Mouse (Mus musculus): ENCODE results near the gene Syt2.

DNA sequence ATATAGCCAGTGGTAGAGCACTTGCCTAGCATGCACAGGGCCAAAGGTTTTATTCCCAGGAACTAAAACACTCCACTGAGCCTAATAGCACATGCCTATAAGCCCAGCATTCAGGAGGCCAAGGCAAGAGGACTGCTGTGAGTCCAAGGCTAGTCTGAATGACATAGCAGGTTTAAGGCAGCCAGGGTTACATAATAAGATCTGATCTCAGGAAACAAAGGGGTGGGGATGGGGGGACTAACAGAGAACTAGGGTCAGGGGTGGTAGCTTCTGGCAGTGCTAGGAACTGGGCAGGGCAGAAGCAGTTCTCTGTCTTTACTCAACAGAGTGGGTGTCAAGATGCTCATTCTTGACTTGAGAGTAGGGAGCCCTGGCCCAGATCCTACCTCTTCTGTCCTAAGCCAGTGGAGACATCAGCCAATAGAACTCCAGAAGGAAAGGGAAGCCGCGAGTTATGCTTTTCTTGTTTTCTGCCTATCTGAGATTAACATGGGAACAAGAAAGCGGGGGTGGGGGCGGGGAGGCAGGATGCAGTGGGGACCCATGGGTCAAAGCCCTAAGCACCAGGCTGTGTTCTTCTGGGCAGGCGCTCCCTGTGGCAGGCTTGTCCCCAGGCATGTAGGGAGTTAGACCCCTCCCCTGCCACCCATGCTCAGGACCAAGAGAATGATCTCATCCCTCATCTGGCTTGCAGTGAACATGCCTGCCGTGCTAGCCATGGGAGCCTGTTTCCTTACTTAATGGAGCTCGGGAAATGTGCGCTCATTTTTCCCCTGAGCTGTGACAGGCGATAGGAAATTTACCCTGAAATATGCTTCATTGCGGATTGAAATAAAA, 25.0 kb downstream of the Syt2 start:
- TF ChIP-seq CTCF (IDR thresholded peaks at IDR 0.05; ENCODE audit: borderline replicate concordance, control insufficient read depth, extremely low read depth, insufficient read depth, low read length, poor library complexity), result no peak
- TF ChIP-seq POLR2A (IDR thresholded peaks at IDR 0.05; ENCODE audit: control insufficient read depth, extremely low read depth, insufficient read depth, low read length, poor library complexity), result no peak
